Mouse (Mus musculus): ENCODE measurements around the gene Fignl1. TPM values are rescaled to one million over a fixed set of nuclear protein-coding genes. Genes with fewer than 3 reads are reported as not detected.

Fignl1 gene
- polyA plus RNA-seq, 1 experiment from 2014 or later = 52.6 TPM

GRCm38 (mm10) chr11:11811906-11812480 is 3.2 kb upstream of the Fignl1 start:
- no peak overlapping the region for H3K4me3 ChIP-seq (ENCODE audit: low read depth, low read length)
- peaks cover 10% of the 10 kb centered on the region; the same call in 1 of the 2 replicates for H3K4me1 ChIP-seq (ENCODE audit: control insufficient read depth, insufficient read depth, low read length)
- no peaks in the 10 kb centered on the region for H3K27me3 ChIP-seq (ENCODE audit: control insufficient read depth, insufficient read depth, low read length)
- H3K36me3 ChIP-seq (ENCODE audit: control insufficient read depth, insufficient read depth, low read length) = no peaks in the 10 kb centered on the region
- no peaks in the 10 kb centered on the region for H3K9me3 ChIP-seq (ENCODE audit: control insufficient read depth, low read depth, low read length)
- ATAC-seq (ENCODE audit: insufficient number of reproducible peaks, insufficient read depth, low FRiP score, low read depth) = no peak
- H3K9ac ChIP-seq (replicated peaks; ENCODE audit: low read depth, low read length) = no peak overlapping the region
- no peak overlapping the region for H3K4me2 ChIP-seq (replicated peaks; ENCODE audit: low read depth, low read length)
- WGBS = 22% methylated on average over 9 of the region's 9 CpGs
- H3K27ac ChIP-seq (ENCODE audit: low read length) = no peak overlapping the region

DNA sequence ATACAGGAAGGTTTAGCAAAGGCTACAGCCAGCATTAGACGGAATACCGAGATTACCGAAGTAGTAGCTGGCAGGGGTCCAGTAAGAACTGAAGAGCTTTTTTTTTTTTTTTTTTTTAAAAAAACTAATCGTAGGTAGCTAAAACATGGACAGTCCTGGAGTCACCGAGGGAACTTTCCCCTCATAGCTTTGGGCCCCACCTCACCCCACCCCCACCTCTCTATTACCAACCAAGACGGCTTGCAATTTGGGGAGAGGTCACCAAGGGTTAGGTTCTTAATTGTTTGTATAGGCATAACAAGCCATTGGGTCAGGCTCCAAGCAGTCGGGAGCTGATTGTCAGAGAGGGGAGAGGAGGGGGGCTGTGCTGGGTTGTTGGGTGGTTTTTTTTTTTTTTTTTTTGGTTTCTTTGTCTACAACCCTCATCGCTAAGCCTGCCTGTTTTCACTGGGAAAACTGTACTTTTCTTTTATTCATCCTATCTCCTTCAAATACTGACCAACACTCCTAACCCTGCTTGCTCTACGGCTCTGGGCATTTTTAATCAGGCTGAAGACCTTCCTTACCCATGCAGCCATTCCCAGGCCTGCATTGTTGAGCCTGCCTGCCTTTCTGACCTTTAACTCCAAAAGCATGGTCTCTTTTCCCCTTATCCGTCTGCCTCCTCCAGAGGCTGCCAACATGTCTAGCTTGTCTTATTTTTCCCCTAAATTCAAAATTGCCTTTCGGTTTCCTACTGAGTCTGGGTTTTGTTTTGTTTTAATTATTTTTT is 828 bp upstream of the Fignl1 start:
- ATAC-seq (ENCODE audit: insufficient number of reproducible peaks, insufficient read depth, low FRiP score, low read depth) = peak; percentile 3; the same call in 1 of the 2 replicates
- 8% methylated on average over 11 of the region's 11 CpGs for WGBS

DNA sequence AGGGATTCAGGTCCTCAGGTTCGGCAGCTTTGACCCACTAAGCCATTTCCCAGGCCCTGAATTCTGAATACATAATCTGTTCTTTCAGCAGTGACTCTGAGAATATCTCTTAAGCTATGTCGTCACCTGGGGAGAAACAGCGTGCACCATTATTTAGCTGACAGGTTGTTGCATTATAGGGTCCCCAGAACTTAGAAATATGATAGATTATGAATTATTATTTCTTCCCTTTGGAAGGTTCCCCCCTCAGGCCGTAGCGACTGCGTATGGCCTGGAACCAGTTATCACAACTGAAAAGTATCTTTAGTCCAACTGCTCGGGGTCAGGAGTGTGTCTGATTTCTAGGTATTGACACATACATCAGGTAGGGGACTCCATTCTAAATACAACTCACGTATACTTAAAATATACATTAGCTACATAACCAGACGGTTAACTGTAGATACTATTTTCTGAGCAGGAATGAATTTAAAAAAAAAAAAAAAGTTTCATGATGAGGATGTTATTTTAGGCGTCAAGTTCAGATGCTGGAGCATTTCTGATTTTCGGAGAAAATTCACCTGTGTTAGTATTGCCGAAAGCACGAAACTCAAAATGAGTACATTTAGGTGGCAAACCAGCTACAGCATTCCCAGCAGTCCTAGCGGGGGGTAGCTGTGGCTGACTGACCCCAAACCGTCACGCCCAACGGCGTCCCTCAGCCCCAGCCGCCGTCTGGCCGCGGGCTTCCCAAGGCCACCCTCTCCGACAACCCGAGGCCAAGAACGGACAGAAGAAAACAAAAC is 535 bp downstream of the Fignl1 start:
- 7% methylated on average over 25 of the region's 25 CpGs for WGBS
- peak overlapping the region; percentile 55 for H3K4me2 ChIP-seq (replicated peaks; ENCODE audit: low read depth, low read length)
- peak; percentile 83 for ATAC-seq (ENCODE audit: insufficient number of reproducible peaks, insufficient read depth, low FRiP score, low read depth)
- no peaks in the 10 kb centered on the region for H3K27me3 ChIP-seq (ENCODE audit: control insufficient read depth, insufficient read depth, low read length)
- no peaks in the 10 kb centered on the region for H3K9me3 ChIP-seq (ENCODE audit: control insufficient read depth, low read depth, low read length)
- H3K4me1 ChIP-seq (ENCODE audit: control insufficient read depth, insufficient read depth, low read length) = peaks cover 10% of the 10 kb centered on the region; the same call in 1 of the 2 replicates
- H3K27ac ChIP-seq (ENCODE audit: low read length) = peak overlapping the region; percentile 96
- peak overlapping the region; percentile 73 for H3K9ac ChIP-seq (replicated peaks; ENCODE audit: low read depth, low read length)
- H3K4me3 ChIP-seq (ENCODE audit: low read depth, low read length) = peak overlapping the region; percentile 67
- H3K36me3 ChIP-seq (ENCODE audit: control insufficient read depth, insufficient read depth, low read length) = peaks cover 8% of the 10 kb centered on the region

More for the DNA sequence above, 828 bp upstream of the Fignl1 start:
- Histone ChIP-seq H3K4me1 (ENCODE audit: control insufficient read depth, insufficient read depth, low read length) (peaks cover 10% of the 10 kb centered on the region; the same call in 1 of the 2 replicates), H3K9ac (replicated peaks; ENCODE audit: low read depth, low read length) (peak overlapping the region; percentile 37; the same call in 1 of the 2 replicates), H3K27ac (ENCODE audit: low read length) (peak overlapping the region; percentile 96), H3K4me3 (ENCODE audit: low read depth, low read length) (peak overlapping the region; percentile 67), H3K4me2 (replicated peaks; ENCODE audit: low read depth, low read length) (peak overlapping the region; percentile 55), H3K27me3 (ENCODE audit: control insufficient read depth, insufficient read depth, low read length) (no peaks in the 10 kb centered on the region), H3K36me3 (ENCODE audit: control insufficient read depth, insufficient read depth, low read length) (peaks cover 4% of the 10 kb centered on the region; the same call in 1 of the 2 replicates), H3K9me3 (ENCODE audit: control insufficient read depth, low read depth, low read length) (no peaks in the 10 kb centered on the region)

- 83% methylated on average over 4 of the region's 4 CpGs for WGBS
- Histone ChIP-seq H3K4me1 (ENCODE audit: control insufficient read depth, insufficient read depth, low read length) (peaks cover 6% of the 10 kb centered on the region; the same call in 1 of the 2 replicates), H3K27me3 (ENCODE audit: control insufficient read depth, insufficient read depth, low read length) (no peaks in the 10 kb centered on the region), H3K27ac (ENCODE audit: low read length) (no peak overlapping the region), H3K36me3 (ENCODE audit: control insufficient read depth, insufficient read depth, low read length) (peaks cover 27% of the 10 kb centered on the region), H3K4me3 (ENCODE audit: low read depth, low read length) (no peak overlapping the region), H3K9me3 (ENCODE audit: control insufficient read depth, low read depth, low read length) (no peaks in the 10 kb centered on the region), H3K4me2 (replicated peaks; ENCODE audit: low read depth, low read length) (no peak overlapping the region), H3K9ac (replicated peaks; ENCODE audit: low read depth, low read length) (no peak overlapping the region)
- ATAC-seq (ENCODE audit: insufficient number of reproducible peaks, insufficient read depth, low FRiP score, low read depth) = no peak
Observed at GRCm38 (mm10) chr11:11805951-11806350, 2.8 kb downstream of the Fignl1 start.

- H3K4me2 ChIP-seq (replicated peaks; ENCODE audit: low read depth, low read length) = no peak overlapping the region
- no peak overlapping the region for H3K27ac ChIP-seq (ENCODE audit: low read length)
- H3K36me3 ChIP-seq (ENCODE audit: control insufficient read depth, insufficient read depth, low read length) = peaks cover 31% of the 10 kb centered on the region
- no peaks in the 10 kb centered on the region for H3K9me3 ChIP-seq (ENCODE audit: control insufficient read depth, low read depth, low read length)
- H3K27me3 ChIP-seq (ENCODE audit: control insufficient read depth, insufficient read depth, low read length) = no peaks in the 10 kb centered on the region
- WGBS = 89% methylated on average over 5 of the region's 5 CpGs
- H3K4me3 ChIP-seq (ENCODE audit: low read depth, low read length) = no peak overlapping the region
- no peak for ATAC-seq (ENCODE audit: insufficient number of reproducible peaks, insufficient read depth, low FRiP score, low read depth)
- H3K4me1 ChIP-seq (ENCODE audit: control insufficient read depth, insufficient read depth, low read length) = peaks cover 6% of the 10 kb centered on the region; the same call in 1 of the 2 replicates
- no peak overlapping the region for H3K9ac ChIP-seq (replicated peaks; ENCODE audit: low read depth, low read length)
Observed at GRCm38 (mm10) chr11:11804421-11804820, 4.3 kb downstream of the Fignl1 start.

- WGBS = 89% methylated on average over 9 of the region's 9 CpGs
- peaks cover 41% of the 10 kb centered on the region for H3K36me3 ChIP-seq (ENCODE audit: control insufficient read depth, insufficient read depth, low read length)
Observed at GRCm38 (mm10) chr11:11801067-11801466, 7.7 kb downstream of the Fignl1 start.

DNA sequence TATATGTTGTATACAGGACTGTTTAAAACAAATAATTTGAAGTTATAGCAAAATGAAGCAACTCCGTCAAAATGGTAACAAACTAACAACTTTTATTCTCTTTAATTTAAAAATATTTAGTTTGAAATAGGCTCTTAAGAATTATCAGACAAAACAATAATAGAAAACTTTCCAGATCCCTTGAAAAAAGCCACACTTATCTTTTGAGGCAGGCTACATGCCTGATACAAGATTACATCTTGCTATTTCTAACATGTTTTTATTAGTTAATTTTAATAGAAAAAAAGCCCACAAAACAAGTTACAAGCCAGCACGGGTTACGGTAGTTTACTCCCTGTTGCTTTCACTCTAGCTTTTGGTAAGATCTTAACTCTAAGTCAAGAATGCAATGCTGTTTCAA is 8.5 kb downstream of the Fignl1 start:
- peaks cover 41% of the 10 kb centered on the region for H3K36me3 ChIP-seq (ENCODE audit: control insufficient read depth, insufficient read depth, low read length)
- 92% methylated on average over 3 of the region's 3 CpGs for WGBS
- no peaks in the 10 kb centered on the region for H3K9me3 ChIP-seq (ENCODE audit: control insufficient read depth, low read depth, low read length)
- no peaks in the 10 kb centered on the region for H3K27me3 ChIP-seq (ENCODE audit: control insufficient read depth, insufficient read depth, low read length)
- no peak overlapping the region for H3K9ac ChIP-seq (replicated peaks; ENCODE audit: low read depth, low read length)
- H3K4me3 ChIP-seq (ENCODE audit: low read depth, low read length) = no peak overlapping the region
- H3K27ac ChIP-seq (ENCODE audit: low read length) = no peak overlapping the region
- no peak overlapping the region for H3K4me2 ChIP-seq (replicated peaks; ENCODE audit: low read depth, low read length)
- H3K4me1 ChIP-seq (ENCODE audit: control insufficient read depth, insufficient read depth, low read length) = no peaks in the 10 kb centered on the region
- ATAC-seq (ENCODE audit: insufficient number of reproducible peaks, insufficient read depth, low FRiP score, low read depth) = no peak

More at GRCm38 (mm10) chr11:11801067-11801466, 7.7 kb downstream of the Fignl1 start:
- Histone ChIP-seq H3K9ac (replicated peaks; ENCODE audit: low read depth, low read length) (no peak overlapping the region), H3K27me3 (ENCODE audit: control insufficient read depth, insufficient read depth, low read length) (no peaks in the 10 kb centered on the region), H3K4me3 (ENCODE audit: low read depth, low read length) (no peak overlapping the region), H3K27ac (ENCODE audit: low read length) (no peak overlapping the region), H3K4me2 (replicated peaks; ENCODE audit: low read depth, low read length) (no peak overlapping the region), H3K9me3 (ENCODE audit: control insufficient read depth, low read depth, low read length) (no peaks in the 10 kb centered on the region), H3K4me1 (ENCODE audit: control insufficient read depth, insufficient read depth, low read length) (no peaks in the 10 kb centered on the region)
- ATAC-seq (ENCODE audit: insufficient number of reproducible peaks, insufficient read depth, low FRiP score, low read depth) = no peak

DNA sequence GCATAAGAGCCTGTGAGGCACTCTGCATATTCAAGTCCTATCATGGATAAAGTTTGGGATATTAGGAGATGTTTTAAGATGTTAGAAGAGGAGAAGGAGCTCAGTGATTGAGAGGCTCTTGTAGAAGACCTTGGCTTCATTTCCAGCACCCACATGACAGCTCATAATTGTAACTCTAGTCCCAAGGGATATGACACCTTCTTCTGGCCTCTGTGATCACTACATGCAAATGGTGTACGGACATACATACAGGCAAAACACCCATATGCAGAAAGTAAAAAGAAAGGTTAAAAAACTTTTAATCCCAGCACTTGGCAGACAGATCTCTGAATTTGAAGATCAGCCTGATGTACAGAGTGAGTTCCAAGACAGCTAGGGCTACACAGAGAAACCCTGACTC is 10.1 kb downstream of the Fignl1 start:
- Histone ChIP-seq H3K27ac (ENCODE audit: low read length) (no peak overlapping the region), H3K36me3 (ENCODE audit: control insufficient read depth, insufficient read depth, low read length) (peaks cover 36% of the 10 kb centered on the region), H3K4me2 (replicated peaks; ENCODE audit: low read depth, low read length) (no peak overlapping the region), H3K9me3 (ENCODE audit: control insufficient read depth, low read depth, low read length) (no peaks in the 10 kb centered on the region), H3K4me3 (ENCODE audit: low read depth, low read length) (no peak overlapping the region), H3K4me1 (ENCODE audit: control insufficient read depth, insufficient read depth, low read length) (no peaks in the 10 kb centered on the region), H3K9ac (replicated peaks; ENCODE audit: low read depth, low read length) (no peak overlapping the region), H3K27me3 (ENCODE audit: control insufficient read depth, insufficient read depth, low read length) (no peaks in the 10 kb centered on the region)
- 97% methylated on average over 1 of the region's 1 CpGs for WGBS
- no peak for ATAC-seq (ENCODE audit: insufficient number of reproducible peaks, insufficient read depth, low FRiP score, low read depth)
